Comparison of ENCODE assay signal across 20 mouse cellular contexts in genomic region chr10:92247449-92247805, GRCm38 (mm10).
DNase-seq lines count a peak whose midpoint lies in the region; ATAC-seq lines count a peak whose summit lies in the region.
"Had no signal": no experiment of that assay in that cellular context is flagged by ENCODE, and none has a peak within 500 bp of the region (broad histone marks: within the 10 kb centered on the region; RNA-seq: fewer than 3 reads in every experiment).

No protein-coding gene starts in this region.

- 6% methylated on average over 5 of the region's 5 CpGs for WGBS in forebrain, embryonic 12.5 days
- WGBS in forebrain, embryonic 15.5 days = 18% methylated on average over 5 of the region's 5 CpGs
- 3% methylated on average over 5 of the region's 5 CpGs for WGBS in forebrain, embryonic 13.5 days
- WGBS in hindbrain, embryonic 13.5 days = 16% methylated on average over 5 of the region's 5 CpGs
- WGBS in midbrain, embryonic 13.5 days = 5% methylated on average over 5 of the region's 5 CpGs

- H3K4me2 ChIP-seq in forebrain, embryonic 12.5 days = no peak overlapping the region
- no peak overlapping the region for H3K4me2 ChIP-seq in forebrain, embryonic 15.5 days (replicated peaks)
- peak overlapping the region; percentile 27; the same call in 1 of the 2 replicates for H3K4me2 ChIP-seq in forebrain, embryonic 13.5 days
- no peak overlapping the region for H3K4me2 ChIP-seq in hindbrain, embryonic 13.5 days
- H3K4me2 ChIP-seq in midbrain, embryonic 13.5 days (replicated peaks) = no peak overlapping the region
- H3K4me2 ChIP-seq: embryonic facial prominence, embryonic 15.5 days; heart, embryonic 13.5 days; limb, embryonic 12.5 days; liver, embryonic 12.5 days; lung, embryonic 14.5 days had no signal

- peak overlapping the region; percentile 81 for H3K27ac ChIP-seq in forebrain, embryonic 12.5 days
- no peak overlapping the region for H3K27ac ChIP-seq in forebrain, embryonic 15.5 days (replicated peaks)
- H3K27ac ChIP-seq in forebrain, embryonic 13.5 days = peak overlapping the region; percentile 70
- H3K27ac ChIP-seq in hindbrain, embryonic 13.5 days = peak overlapping the region; percentile 68
- H3K27ac ChIP-seq in midbrain, embryonic 13.5 days = peak overlapping the region; percentile 41
- H3K27ac ChIP-seq: embryonic facial prominence, embryonic 15.5 days; gastrocnemius, adult 2 months; heart, embryonic 13.5 days; limb, embryonic 12.5 days; liver, embryonic 12.5 days had no signal

- DNase-seq in kidney, postnatal 25 days = no peak
- DNase-seq in frontal cortex, adult 2 months (ENCODE audit: extremely low spot score in 1 of 2, low spot score in 1 of 2) = no peak
- DNase-seq: adrenal gland, adult 8-10 months; B cell, adult 2 months; cerebellum, adult 9-10 months; gastrocnemius, adult 2 months; kidney, adult 8-10 months; lung, postnatal 36 days; right cerebral cortex, postnatal 4 days; thymus, adult 2 months had no signal

- no peak for ATAC-seq in forebrain, embryonic 12.5 days (ENCODE audit: low FRiP score)
- no peak for ATAC-seq in forebrain, embryonic 15.5 days (replicated peaks)
- ATAC-seq in forebrain, embryonic 13.5 days = no peak
- no peak for ATAC-seq in hindbrain, embryonic 13.5 days (ENCODE audit: low FRiP score)
- ATAC-seq in midbrain, embryonic 13.5 days = peak; percentile 53
- ATAC-seq: liver, embryonic 12.5 days had no signal

- peaks cover 41% of the 10 kb centered on the region for H3K4me1 ChIP-seq in forebrain, embryonic 12.5 days
- peaks cover 30% of the 10 kb centered on the region for H3K4me1 ChIP-seq in forebrain, embryonic 15.5 days
- peaks cover 37% of the 10 kb centered on the region for H3K4me1 ChIP-seq in forebrain, embryonic 13.5 days
- H3K4me1 ChIP-seq in hindbrain, embryonic 13.5 days (replicated peaks) = peaks cover 28% of the 10 kb centered on the region
- peaks cover 35% of the 10 kb centered on the region for H3K4me1 ChIP-seq in midbrain, embryonic 13.5 days (replicated peaks)
- H3K4me1 ChIP-seq: liver, embryonic 12.5 days had no signal

- no peaks in the 10 kb centered on the region for H3K27me3 ChIP-seq in forebrain, embryonic 12.5 days
- no peaks in the 10 kb centered on the region for H3K27me3 ChIP-seq in forebrain, embryonic 15.5 days
- H3K27me3 ChIP-seq in forebrain, embryonic 13.5 days = no peaks in the 10 kb centered on the region
- no peaks in the 10 kb centered on the region for H3K27me3 ChIP-seq in hindbrain, embryonic 13.5 days
- H3K27me3 ChIP-seq in midbrain, embryonic 13.5 days = no peaks in the 10 kb centered on the region
- H3K27me3 ChIP-seq: embryonic facial prominence, embryonic 15.5 days; heart, embryonic 13.5 days; limb, embryonic 12.5 days; liver, embryonic 12.5 days had no signal

- no peak overlapping the region for H3K4me3 ChIP-seq in forebrain, embryonic 12.5 days (replicated peaks)
- no peak overlapping the region for H3K4me3 ChIP-seq in forebrain, embryonic 15.5 days
- no peak overlapping the region for H3K4me3 ChIP-seq in forebrain, embryonic 13.5 days
- H3K4me3 ChIP-seq in hindbrain, embryonic 13.5 days = no peak overlapping the region
- no peak overlapping the region for H3K4me3 ChIP-seq in midbrain, embryonic 13.5 days (replicated peaks)
- H3K4me3 ChIP-seq: embryonic facial prominence, embryonic 15.5 days; gastrocnemius, adult 2 months; heart, embryonic 13.5 days; limb, embryonic 12.5 days; liver, embryonic 12.5 days had no signal

- no peaks in the 10 kb centered on the region for H3K9me3 ChIP-seq in forebrain, embryonic 12.5 days
- H3K9me3 ChIP-seq in forebrain, embryonic 15.5 days = no peaks in the 10 kb centered on the region
- no peaks in the 10 kb centered on the region for H3K9me3 ChIP-seq in forebrain, embryonic 13.5 days (replicated peaks)
- H3K9me3 ChIP-seq in hindbrain, embryonic 13.5 days = no peaks in the 10 kb centered on the region
- no peaks in the 10 kb centered on the region for H3K9me3 ChIP-seq in midbrain, embryonic 13.5 days
- H3K9me3 ChIP-seq: embryonic facial prominence, embryonic 15.5 days; heart, embryonic 13.5 days; limb, embryonic 12.5 days; liver, embryonic 12.5 days had no signal

- no peaks in the 10 kb centered on the region for H3K36me3 ChIP-seq in forebrain, embryonic 12.5 days (replicated peaks)
- H3K36me3 ChIP-seq in forebrain, embryonic 15.5 days = no peaks in the 10 kb centered on the region
- H3K36me3 ChIP-seq in forebrain, embryonic 13.5 days (ENCODE audit: poor library complexity, severe bottlenecking) = no peaks in the 10 kb centered on the region
- no peaks in the 10 kb centered on the region for H3K36me3 ChIP-seq in hindbrain, embryonic 13.5 days
- H3K36me3 ChIP-seq in midbrain, embryonic 13.5 days = no peaks in the 10 kb centered on the region
- H3K36me3 ChIP-seq: embryonic facial prominence, embryonic 15.5 days; heart, embryonic 13.5 days; limb, embryonic 12.5 days; liver, embryonic 12.5 days had no signal

- no peak overlapping the region for H3K9ac ChIP-seq in forebrain, embryonic 12.5 days
- no peak overlapping the region for H3K9ac ChIP-seq in forebrain, embryonic 15.5 days (replicated peaks)
- H3K9ac ChIP-seq in forebrain, embryonic 13.5 days = no peak overlapping the region
- H3K9ac ChIP-seq in hindbrain, embryonic 13.5 days = no peak overlapping the region
- H3K9ac ChIP-seq in midbrain, embryonic 13.5 days (replicated peaks) = no peak overlapping the region
- H3K9ac ChIP-seq: embryonic facial prominence, embryonic 15.5 days; heart, embryonic 13.5 days; limb, embryonic 12.5 days; liver, embryonic 12.5 days; lung, embryonic 14.5 days had no signal
